ENCODE assay signal across 10 mouse cellular contexts in genomic region chr2:72287142-72287541, GRCm38 (mm10). TPM values are rescaled to one million over a fixed set of nuclear protein-coding genes. Genes with fewer than 3 reads are reported as not detected.
DNase-seq lines count a peak whose midpoint lies in the region; ATAC-seq and TF ChIP-seq lines count a peak whose summit lies in the region.
"Had no signal": no experiment of that assay in that cellular context is flagged by ENCODE, and none has a peak within 500 bp of the region (broad histone marks: within the 10 kb centered on the region; RNA-seq: fewer than 3 reads in every experiment).

No protein-coding gene starts in this region.

- 0 out of 2 replicates have a peak, but pooled peaks cover 4% of the 10 kb centered on the region for H3K36me3 ChIP-seq in heart, embryonic 14.5 days (ENCODE audit: control insufficient read depth, insufficient read depth, low read length)
- no peaks in the 10 kb centered on the region for H3K36me3 ChIP-seq in lung, postnatal 0 days (ENCODE audit: insufficient read depth, low read length)
- H3K36me3 ChIP-seq: embryonic facial prominence, embryonic 12.5 days; limb, embryonic 12.5 days had no signal

- TF ChIP-seq EP300 in lung, postnatal 0 days (IDR thresholded peaks at IDR 0.05): no peak

- ATAC-seq in heart, embryonic 14.5 days (ENCODE audit: insufficient number of reproducible peaks, insufficient read depth, low FRiP score, low read depth): no peak
- ATAC-seq in lung, postnatal 0 days: peak; percentile 37

- H3K9me3 ChIP-seq in heart, embryonic 14.5 days (ENCODE audit: control insufficient read depth, low read length): no peaks in the 10 kb centered on the region
- no peaks in the 10 kb centered on the region for H3K9me3 ChIP-seq in lung, postnatal 0 days (ENCODE audit: low read length)
- H3K9me3 ChIP-seq: embryonic facial prominence, embryonic 12.5 days; limb, embryonic 12.5 days had no signal

- peak overlapping the region; percentile 65 for H3K4me2 ChIP-seq in heart, embryonic 14.5 days (ENCODE audit: low read length)
- H3K4me2 ChIP-seq in lung, postnatal 0 days (replicated peaks; ENCODE audit: low read depth, low read length): peak overlapping the region; percentile 43

- peak overlapping the region; percentile 25 for H3K9ac ChIP-seq in heart, embryonic 14.5 days (ENCODE audit: low read length)
- no peak overlapping the region for H3K9ac ChIP-seq in lung, postnatal 0 days (replicated peaks; ENCODE audit: low read depth)
- H3K9ac ChIP-seq: embryonic facial prominence, embryonic 12.5 days; limb, embryonic 12.5 days had no signal

- peaks cover 13 to 31% of the 10 kb centered on the region in 2 experiments for H3K4me1 ChIP-seq in heart, embryonic 14.5 days (ENCODE audit: control insufficient read depth in 2 of 2, insufficient read depth in 2 of 2, low read length in 2 of 2)
- H3K4me1 ChIP-seq in lung, postnatal 0 days (ENCODE audit: insufficient read depth, low read depth, low read length): peaks cover 14% of the 10 kb centered on the region
- H3K4me1 ChIP-seq: embryonic facial prominence, embryonic 12.5 days had no signal

- TF ChIP-seq CTCF in lung, postnatal 0 days (IDR thresholded peaks at IDR 0.05): no peak

- peak overlapping the region; percentile 27 to 90 for H3K4me3 ChIP-seq in heart, embryonic 14.5 days (ENCODE audit: control insufficient read depth in 1 of 2, insufficient read depth in 1 of 2, low read depth in 1 of 2, low read length in 2 of 2)
- H3K4me3 ChIP-seq in lung, postnatal 0 days (ENCODE audit: low read depth, low read length): no peak overlapping the region

- no peaks in the 10 kb centered on the region for H3K27me3 ChIP-seq in heart, embryonic 14.5 days (ENCODE audit: control insufficient read depth, insufficient read depth, low read length)
- no peaks in the 10 kb centered on the region for H3K27me3 ChIP-seq in lung, postnatal 0 days (replicated peaks; ENCODE audit: insufficient read depth, low read length)
- H3K27me3 ChIP-seq: embryonic facial prominence, embryonic 12.5 days had no signal

- WGBS in heart, embryonic 14.5 days: 12% methylated on average over 4 of the region's 4 CpGs
- WGBS in lung, postnatal 0 days: 14% methylated on average over 4 of the region's 4 CpGs

- peak overlapping the region; percentile 69 to 82 for H3K27ac ChIP-seq in heart, embryonic 14.5 days (replicated peaks in 1 of 2; ENCODE audit: control insufficient read depth in 1 of 2, insufficient read depth in 1 of 2, low read depth in 2 of 2, low read length in 2 of 2)
- peak overlapping the region; percentile 62; the same call in 1 of the 2 replicates for H3K27ac ChIP-seq in lung, postnatal 0 days (ENCODE audit: low read length)
- H3K27ac ChIP-seq: embryonic facial prominence, embryonic 12.5 days; limb, embryonic 12.5 days had no signal

- peak; percentile 47 for DNase-seq in adrenal gland, adult 2 months
- no peak for DNase-seq in adrenal gland, adult 18-20 months (ENCODE audit: low spot score in 2 of 2)
- peak; percentile 12 for DNase-seq in Muller cell, postnatal 12 days (ENCODE audit: inconsistent ontology term)
- DNase-seq in lung, postnatal 0 days (ENCODE audit: low spot score): peak; percentile 78
- DNase-seq in right cerebral cortex, postnatal 10 days (ENCODE audit: low spot score in 2 of 2): no peak
- DNase-seq in left cerebral cortex, adult 8-10 months (ENCODE audit: low spot score in 2 of 2): no peak
- no peak for DNase-seq in layer of hippocampus, postnatal 36 days

RNA-seq across cellular contexts. Expression of gene Map3k20, which starts 1.7 kb away (rescaled TPM):
- total RNA-seq in adrenal gland, adult 2 months (2021): 10 to 100 TPM; 25.8 to 27.3 TPM
- polyA plus RNA-seq in adrenal gland, adult 2 months (2012; rRNA removed): 3.3 and 5.1 TPM in 2 replicates
- total RNA-seq in adrenal gland, adult 18-20 months (2021): 10 to 100 TPM; 29.5 to 40.1 TPM
- polyA plus RNA-seq in heart, embryonic 14.5 days (2014; fragmentation: Nextera tagmentation; extraction: Ambion mirVana): 85.1 and 91.0 TPM in 2 replicates
- polyA plus RNA-seq in lung, postnatal 0 days (2015; fragmentation: Nextera tagmentation; extraction: Ambion mirVana): 18.5 and 19.4 TPM in 2 replicates
- 10 to 100 TPM in 2 of 4 experiments, 1 to 10 TPM in 2; 8.7 to 13.5 (median 10.0) TPM for total RNA-seq in left cerebral cortex, adult 8-10 months (2022)
- total RNA-seq in layer of hippocampus, postnatal 36 days (2021): 10 to 100 TPM; 10.7 to 11.5 TPM

Comparison
In these comparisons a context has a peak if more than half of its experiments do, and no peak if none do; other contexts are left out.
1. DNase-seq: peak in adrenal gland, adult 2 months (single experiment), Muller cell, postnatal 12 days (single experiment) and lung, postnatal 0 days (single experiment); none in adrenal gland, adult 18-20 months (0 of 2), right cerebral cortex, postnatal 10 days (0 of 2), left cerebral cortex, adult 8-10 months (0 of 2) and layer of hippocampus, postnatal 36 days (0 of 2).